Mouse (Mus musculus): ENCODE results near the gene Zfp865. TPM values are rescaled to one million over a fixed set of nuclear protein-coding genes. Genes with fewer than 3 reads are reported as not detected.

Zfp865 gene
- total RNA-seq (2023), result 10 to 100 TPM; 56.0 to 56.5 TPM

DNA sequence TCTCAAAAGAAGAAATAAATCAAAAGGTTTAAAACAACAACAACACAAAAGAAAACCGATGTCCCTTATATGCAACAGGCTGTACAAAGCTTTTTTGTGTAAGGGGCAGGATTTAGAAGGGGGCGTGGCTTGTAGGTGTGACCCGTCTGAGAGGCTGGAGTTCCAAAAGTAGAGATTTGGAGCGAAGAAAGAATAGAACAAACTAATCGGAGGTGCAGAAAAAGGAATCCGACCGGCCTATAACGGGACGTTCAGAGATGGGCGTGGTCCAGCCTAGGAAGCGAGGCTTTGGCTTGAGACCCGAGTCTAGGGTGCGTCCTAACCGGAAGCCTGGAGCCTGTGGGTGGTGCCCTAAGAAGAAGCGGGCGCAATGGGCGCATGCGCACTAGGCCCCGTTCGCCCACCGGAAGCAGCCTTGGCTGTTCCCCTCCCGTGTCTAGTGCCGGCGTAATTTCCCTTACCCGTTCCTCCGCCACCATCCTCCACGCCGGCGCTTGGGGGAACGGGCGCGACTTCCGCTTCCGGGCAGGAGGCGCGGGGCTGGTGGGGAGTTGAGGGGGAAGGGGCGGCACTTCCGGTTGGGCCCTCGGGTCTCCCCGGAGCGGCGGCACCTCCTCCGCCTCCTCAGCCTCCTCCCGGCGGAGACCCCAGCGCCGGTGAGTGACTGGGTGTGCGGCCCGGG, at the start of gene Zfp865, which contains the start of gene Ccdc106:
Zfp865 (plus strand) TSS at position 377 of the 682 bp plus-strand sequence.
Ccdc106 (plus strand) TSS at position 554 of the 682 bp plus-strand sequence.

DNA sequence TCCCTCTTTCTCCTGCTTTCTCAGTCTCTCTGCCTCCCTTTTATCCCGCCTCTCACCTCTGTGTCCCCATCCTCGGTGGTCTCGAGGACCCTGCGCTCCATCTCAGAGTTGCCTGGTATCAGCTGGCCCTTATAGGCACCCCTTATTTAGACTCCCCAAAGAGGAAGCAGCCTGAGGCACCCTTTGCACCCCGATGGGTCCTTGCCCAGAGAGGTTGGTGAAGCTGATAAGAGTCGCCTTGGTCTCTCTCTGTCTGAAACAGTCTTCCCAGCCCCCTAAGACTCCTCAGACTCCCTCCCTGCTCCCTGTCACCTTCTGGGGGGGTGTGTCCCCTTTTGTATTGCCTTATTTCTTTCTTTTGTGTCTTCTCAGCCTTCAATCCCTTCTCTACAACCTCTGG, 49.1 kb upstream of the Zfp865 start, which contains the start of gene Sbk3:
Sbk3 (minus strand) TSS at position 101 of the 400 bp plus-strand sequence.

DNA sequence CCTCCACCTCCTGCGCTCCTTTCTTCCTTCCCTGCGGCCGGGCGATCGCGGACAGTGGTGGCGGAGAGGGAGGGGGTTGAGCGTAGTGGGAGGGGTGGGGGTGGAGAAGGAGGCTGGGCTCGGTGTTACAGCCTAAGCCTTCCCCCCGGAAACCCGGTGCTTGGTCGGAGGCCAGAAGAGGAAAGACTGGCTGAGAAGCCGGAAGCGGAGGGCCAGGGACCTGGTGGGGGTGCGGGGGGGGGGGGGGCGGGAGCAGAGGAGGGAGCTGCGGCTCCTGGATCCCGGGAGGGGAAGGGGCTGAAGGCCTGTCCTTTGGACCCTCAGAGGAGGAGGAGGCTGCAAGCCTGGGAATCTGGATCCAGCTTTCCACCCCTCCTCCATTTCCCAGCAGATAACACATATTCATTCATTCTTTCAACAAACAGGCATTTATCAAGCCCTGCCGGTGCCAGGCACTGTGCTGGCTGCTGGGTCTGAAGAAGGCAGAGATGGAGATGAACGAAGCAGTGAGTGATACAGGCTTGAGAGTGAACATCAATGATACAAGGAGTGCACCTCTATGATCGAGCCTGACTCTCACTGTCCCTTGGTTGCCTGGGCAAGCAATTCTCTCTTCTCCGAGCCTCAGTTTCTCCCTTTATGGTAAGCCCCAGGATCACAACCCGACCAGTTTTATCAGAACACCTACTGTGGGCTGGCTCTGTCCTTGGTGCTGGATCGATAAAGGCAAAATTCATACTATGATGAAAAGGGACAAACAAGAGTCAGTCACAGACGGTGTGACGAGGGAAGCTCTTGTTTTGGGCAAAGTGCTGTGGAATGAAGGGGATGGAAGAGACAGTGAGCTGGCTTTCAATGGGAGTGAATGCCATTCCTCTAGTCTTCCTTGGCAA, 23.9 kb upstream of the Zfp865 start, which contains the start of gene Zfp579:
Zfp579 (minus strand) TSS at position 156 of the 893 bp plus-strand sequence.

DNA sequence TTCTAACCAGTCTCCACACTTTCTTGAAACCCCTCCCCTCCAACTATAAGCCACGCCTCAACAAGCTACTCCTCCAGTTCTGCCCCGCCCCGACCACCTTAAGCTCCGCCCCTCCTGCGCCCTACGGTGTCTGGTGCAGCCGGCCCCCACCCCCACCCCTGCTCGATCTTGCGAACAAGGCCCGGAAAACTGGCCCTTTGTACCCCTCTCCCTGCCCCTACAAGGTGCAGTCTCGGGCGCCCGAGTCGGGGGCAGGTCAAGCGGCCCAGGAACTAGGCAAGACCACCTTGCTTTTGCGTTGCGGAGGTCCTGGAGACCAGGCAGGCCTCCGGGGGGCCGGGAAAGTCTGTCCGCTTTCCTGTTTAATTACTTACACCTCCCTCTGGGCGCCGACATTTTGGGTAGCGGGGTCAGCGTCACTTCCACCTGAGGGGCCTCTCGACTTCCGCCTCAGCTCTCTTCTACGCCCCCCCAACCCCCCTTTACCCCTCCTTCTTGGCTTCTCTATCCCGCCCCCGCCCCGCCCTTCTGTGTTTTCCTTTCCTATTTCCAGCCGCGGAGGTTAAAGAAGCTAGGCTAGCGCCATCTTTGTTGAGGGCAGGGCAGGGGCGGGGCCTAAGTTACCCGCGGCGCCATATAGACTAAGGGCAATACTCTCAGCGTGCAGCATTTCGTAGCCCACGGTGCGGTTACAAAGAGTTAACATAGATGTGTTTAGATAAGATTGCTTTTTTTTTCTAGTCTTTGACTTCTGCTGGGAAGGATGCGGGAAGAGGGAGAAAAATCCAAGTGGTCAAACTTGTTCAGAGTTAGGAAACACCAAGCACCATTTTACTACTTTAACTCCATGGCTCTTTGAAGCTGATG, 5.7 kb upstream of the Zfp865 start, which contains the start of the genes Zfp524 and Fiz1:
Zfp524 (plus strand) TSS at position 165 of the 867 bp plus-strand sequence.
Fiz1 (minus strand) TSS at position 447 of the 867 bp plus-strand sequence.

DNA sequence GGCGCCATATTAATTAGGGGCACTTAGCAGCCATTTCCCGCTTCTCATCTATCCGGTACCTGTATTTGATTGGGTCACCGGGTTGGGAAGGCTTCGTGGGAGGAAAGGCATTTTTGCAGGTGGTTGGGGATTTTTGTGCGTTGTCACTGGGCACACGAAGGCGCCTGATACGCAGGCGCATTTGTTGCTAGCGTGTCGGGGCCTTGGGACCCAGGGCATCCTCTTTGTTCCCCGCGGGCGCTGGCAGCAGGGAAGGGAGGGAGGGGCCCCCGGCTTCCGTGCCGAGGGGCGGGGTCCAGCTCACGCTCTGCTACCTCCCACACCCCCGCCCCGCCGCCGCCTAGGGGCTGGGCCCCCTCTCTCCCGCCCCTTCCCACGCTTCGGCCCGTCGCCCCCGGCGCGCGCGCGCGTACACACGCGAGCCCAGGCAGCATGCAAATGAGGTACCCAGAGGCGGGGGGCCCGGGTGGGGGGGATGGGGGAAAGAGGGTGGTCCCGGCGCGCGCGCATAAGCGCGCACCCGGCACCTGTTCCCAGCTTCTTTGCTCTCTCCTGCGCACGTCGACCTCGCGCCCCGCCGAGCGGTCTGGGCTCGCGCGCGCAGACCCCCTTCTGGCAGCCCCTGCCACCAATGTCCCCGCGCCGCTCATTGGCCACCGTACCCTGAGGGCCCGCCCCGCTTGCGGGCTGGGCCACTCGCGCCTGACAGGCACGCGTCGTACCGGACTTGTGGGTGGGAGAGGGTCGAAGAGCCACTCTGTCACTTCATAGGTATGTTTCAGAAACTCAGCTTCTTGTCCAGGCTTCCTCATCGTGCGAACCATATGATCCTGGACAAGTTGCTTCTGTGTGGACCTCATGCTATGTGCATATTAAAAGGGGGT, 4.8 kb upstream of the Zfp865 start, which contains the start of gene Gm44973:
Gm44973 (plus strand) TSS at position 379 of the 884 bp plus-strand sequence.

DNA sequence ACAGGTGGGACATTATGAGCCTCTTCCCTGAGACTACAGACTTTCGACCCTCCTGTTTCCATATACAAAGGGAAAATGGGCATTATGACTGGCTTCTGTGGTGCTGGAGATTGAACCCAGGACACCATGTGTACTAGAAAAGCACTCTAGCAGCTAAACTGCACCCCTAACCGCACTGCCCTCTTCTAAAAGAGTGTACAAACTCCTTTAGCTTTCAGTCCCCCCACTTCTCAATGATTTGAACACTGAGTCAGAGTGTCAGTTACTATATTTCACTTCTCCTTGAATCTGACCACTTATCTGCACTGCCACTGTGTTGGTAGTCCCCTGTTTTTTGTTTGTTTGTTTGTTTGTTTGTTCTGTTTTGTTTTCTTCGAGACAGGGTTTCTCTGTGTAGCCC, 13.6 kb downstream of the Zfp865 start, which contains the start of gene 4632433K11Rik:
4632433K11Rik (plus strand) TSS at position 301 of the 400 bp plus-strand sequence.

DNA sequence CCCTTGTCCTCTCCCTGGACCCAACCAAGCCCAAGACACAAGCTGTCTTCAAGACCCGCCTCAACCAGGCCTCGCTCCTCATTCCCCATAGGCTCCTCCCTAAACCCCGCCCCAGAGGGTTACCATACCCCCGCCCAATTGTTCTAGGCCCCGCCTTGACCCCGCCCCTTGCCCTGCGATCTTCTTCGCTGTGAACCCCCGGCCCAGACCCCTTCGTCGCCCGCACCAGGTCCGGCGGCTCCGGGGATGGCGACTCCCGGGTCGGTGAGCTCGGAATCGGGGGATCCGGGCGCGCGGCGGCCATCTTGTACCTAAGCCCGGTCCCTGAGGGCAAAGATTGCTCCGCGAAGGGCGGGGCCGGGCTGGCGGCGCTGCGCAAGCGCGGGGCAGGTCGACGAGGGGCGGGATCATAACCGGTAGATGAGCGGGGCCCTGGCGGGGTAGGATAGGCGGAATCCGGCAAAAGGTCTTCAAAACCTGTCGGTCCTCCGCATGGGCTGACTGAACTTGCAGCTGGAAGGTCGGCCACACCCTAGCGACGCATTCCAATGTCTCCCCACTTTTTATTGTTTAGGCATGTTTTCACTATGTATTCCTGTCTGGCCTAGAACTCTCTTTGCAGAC, 18.0 kb downstream of the Zfp865 start, which contains the start of gene Zfp784:
Zfp784 (minus strand) TSS at position 338 of the 624 bp plus-strand sequence.

DNA sequence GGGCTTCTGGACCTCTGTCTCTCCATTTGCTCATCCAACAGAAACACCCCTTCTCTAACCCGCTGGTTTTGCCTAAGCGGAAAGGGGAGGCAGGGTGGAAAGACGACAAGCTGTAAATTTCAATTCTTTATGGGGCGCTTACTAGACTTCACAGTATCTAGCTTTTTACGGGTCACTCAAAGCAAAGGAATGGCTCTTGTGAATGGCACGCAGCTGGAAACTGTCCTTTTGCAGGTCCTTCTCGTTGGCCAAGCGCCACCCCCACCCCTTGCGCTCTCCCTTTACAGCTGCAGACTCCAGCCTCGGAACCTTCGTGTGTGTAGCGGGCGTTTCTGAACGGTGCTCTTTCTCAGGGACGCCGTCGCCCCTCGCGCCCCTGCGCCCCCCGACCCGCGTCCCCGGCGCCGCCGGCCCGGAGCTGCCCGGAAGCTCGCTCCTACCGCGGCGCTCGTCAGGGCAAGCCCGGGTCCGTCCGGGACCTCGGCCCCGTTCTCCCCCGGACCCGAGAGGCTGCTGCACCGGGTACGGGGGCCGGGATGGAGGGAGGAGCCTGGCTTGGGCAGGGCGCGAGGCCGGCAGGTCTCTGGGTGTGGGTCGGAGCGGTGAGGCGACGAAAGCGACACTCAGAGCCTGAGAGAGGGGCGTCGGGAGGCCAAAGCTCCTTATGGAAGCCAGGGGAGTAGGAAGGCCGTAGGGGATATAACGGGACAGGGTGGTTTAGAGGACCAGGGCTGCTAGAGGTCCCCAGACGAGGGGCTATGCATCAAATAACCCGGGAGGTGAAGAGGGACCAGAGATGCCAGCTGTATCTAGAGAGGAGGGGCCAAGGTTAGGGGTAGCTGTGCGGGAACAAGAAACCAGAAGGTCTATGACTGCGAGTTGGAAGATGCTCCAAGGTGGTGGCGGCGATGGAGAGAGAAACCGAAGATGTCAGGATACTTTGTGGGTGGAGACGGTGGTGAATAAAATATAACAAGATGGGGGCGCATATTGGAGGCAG, 31.3 kb downstream of the Zfp865 start, which contains the start of gene Zfp580:
Zfp580 (plus strand) TSS at position 346 of the 1,000 bp plus-strand sequence.

DNA sequence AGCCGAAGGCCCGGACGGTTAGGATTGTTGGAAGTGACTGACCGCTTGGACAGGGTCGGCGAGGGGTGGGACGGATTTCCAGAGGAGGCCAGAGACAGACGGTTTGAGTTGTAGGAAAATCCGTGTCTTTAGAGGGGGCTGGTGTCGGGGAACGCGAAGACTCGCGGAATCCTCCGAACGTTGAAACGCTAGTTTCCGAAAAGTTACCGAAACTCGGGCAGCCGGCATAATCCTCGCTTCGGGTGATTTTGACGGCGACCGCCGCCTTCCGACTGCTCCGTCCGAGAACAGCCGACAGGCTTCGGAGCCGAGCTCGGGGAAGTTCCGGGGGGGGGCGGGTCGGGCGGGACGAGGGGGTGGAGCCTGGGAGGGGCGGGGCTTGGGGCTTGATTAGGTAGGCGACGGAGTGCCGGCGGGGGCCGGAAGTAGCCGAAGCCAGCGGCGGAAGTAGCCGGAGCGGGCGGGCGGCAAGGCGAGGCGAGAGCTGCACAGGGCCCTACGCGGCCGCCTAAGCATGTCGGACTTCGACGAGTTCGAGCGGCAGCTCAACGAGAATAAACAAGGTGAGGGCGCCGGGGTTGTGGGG, 41.7 kb downstream of the Zfp865 start, which contains the start of gene U2af2:
U2af2 (plus strand) TSS at position 370 of the 586 bp plus-strand sequence.

DNA sequence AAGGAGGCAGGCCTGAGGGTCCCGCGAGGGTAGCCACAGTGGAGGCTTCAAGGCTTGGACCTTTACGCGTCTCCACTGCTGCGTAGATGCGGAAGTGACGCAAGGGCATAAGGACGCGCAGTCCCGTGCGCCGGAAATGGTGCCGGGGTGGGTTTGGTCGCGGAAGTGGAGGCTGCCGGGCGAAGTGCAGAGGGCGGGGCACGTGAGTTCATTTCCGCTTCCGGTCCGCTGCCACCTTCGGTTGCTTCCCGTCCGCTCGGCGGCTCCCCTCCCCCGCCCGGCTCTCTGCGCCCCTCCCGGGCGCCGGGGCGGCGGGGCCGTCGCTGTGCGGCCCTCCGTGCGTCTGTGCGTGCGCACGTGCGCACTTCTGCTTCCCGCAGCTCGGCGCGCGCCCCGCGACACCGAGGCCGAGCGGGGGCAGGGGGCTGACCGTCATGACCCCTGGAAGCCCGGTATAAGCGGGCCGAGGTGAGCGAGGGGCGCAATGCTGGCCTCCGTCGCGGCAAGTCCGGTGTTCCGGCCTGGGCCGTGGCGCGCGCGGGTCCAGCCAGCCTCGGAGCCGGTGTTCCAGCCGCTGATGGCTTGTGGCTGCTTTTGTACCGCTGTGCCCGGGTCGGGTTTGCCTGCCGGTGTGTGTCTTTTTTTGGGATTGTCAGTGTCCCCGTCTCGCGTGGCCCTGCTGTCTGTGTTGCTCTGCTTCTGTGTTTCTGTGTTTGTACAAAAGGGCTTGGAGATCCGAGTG, 60.0 kb downstream of the Zfp865 start, which contains the start of gene Epn1:
Epn1 (plus strand) TSS at position 226 of the 742 bp plus-strand sequence.

Other genes starting within 250 kb of the Zfp865 start
- not detected for gene Fam71e2, start 249.1 kb upstream of the Zfp865 start, total RNA-seq (2023)
- gene Il11, start 237.5 kb upstream of the Zfp865 start, total RNA-seq (2023), result not detected
- not detected for gene Tmem190, start 237.4 kb upstream of the Zfp865 start, total RNA-seq (2023)
- 1 to 10 TPM; 1.4 to 2.7 TPM for gene Tmem238, start 230.7 kb upstream of the Zfp865 start, total RNA-seq (2023)
- 1,000 to 10,000 TPM; 2,356 to 2,505 TPM for gene Rpl28, start 227.5 kb upstream of the Zfp865 start, total RNA-seq (2023)
- gene Ube2s, start 207.8 kb upstream of the Zfp865 start, total RNA-seq (2023), result 100 to 1,000 TPM; 160 to 166 TPM
- under 1 TPM; 0.23 to 0.36 TPM for gene Shisa7, start 175.7 kb upstream of the Zfp865 start, total RNA-seq (2023)
- gene Isoc2b, start 150.1 kb upstream of the Zfp865 start, total RNA-seq (2023), result 1 to 10 TPM; 4.1 to 4.2 TPM
- 10 to 100 TPM; 10.4 to 13.5 TPM for gene Isoc2a, start 143.2 kb upstream of the Zfp865 start, total RNA-seq (2023)
- not detected for gene Gm36210, start 113.9 kb upstream of the Zfp865 start, total RNA-seq (2023)
- gene Zfp628, start 105.2 kb upstream of the Zfp865 start, total RNA-seq (2023), result 10 to 100 TPM; 30.9 to 32.3 TPM
- 10 to 100 TPM; 10.5 to 10.7 TPM for gene Nat14, start 98.3 kb upstream of the Zfp865 start, total RNA-seq (2023)
- 1 to 10 TPM in 1 of 2 experiments, under 1 TPM in 1; 0.73 to 1.3 TPM for gene Ssc5d, start 94.6 kb upstream of the Zfp865 start, total RNA-seq (2023)
- gene Sbk2, start 56.0 kb upstream of the Zfp865 start, total RNA-seq (2023), result 1 to 10 TPM in 1 of 2 experiments, not detected in 1; 1.4 TPM
- not detected for gene Sbk3, start 49.2 kb upstream of the Zfp865 start, total RNA-seq (2023)
- gene Zfp579, start 24.2 kb upstream of the Zfp865 start, total RNA-seq (2023), result 10 to 100 TPM; 33.7 to 35.1 TPM
- 10 to 100 TPM; 16.2 to 17.2 TPM for gene Zfp524, start 6.0 kb upstream of the Zfp865 start, total RNA-seq (2023)
- gene Fiz1, start 5.7 kb upstream of the Zfp865 start, total RNA-seq (2023), result 10 to 100 TPM; 49.3 to 54.1 TPM
- gene Gm44973, start 4.9 kb upstream of the Zfp865 start, total RNA-seq (2023), result not detected
- 1 to 10 TPM in 1 of 2 experiments, not detected in 1; 1.2 TPM for gene Ccdc106, start 177 bp downstream of the Zfp865 start, total RNA-seq (2023)
- gene 4632433K11Rik, start 13.7 kb downstream of the Zfp865 start, total RNA-seq (2023), result under 1 TPM in 1 of 2 experiments, not detected in 1; 0.55 TPM
- gene Zfp784, start 18.1 kb downstream of the Zfp865 start, total RNA-seq (2023), result 1 to 10 TPM; 5.9 TPM
- gene Zfp580, start 31.2 kb downstream of the Zfp865 start, total RNA-seq (2023), result 1 to 10 TPM; 5.6 to 7.3 TPM
- 100 to 1,000 TPM; 454 to 464 TPM for gene U2af2, start 41.8 kb downstream of the Zfp865 start, total RNA-seq (2023)
- gene Epn1, start 59.9 kb downstream of the Zfp865 start, total RNA-seq (2023), result 100 to 1,000 TPM; 107 to 112 TPM
- gene Rfpl4, start 96.6 kb downstream of the Zfp865 start, total RNA-seq (2023), result not detected
- gene Rasl2-9, start 105.6 kb downstream of the Zfp865 start, total RNA-seq (2023), result not detected
- gene Vmn1r55, start 129.3 kb downstream of the Zfp865 start, total RNA-seq (2023), result not detected
- not detected for gene Vmn1r56, start 176.4 kb downstream of the Zfp865 start, total RNA-seq (2023)
- not detected for gene Vmn1r57, start 198.1 kb downstream of the Zfp865 start, total RNA-seq (2023)

Measured in T-cell, adult 66 days (primary cell).